Mouse (Mus musculus) cerebellum, adult 11-12 months (tissue): ENCODE results near the gene Map7d1.
A peak's percentile ranks its signal among the peaks of the same experiment; 100 is the strongest.

Experiments used
- DNase-seq: peaks from one replicate; pipeline ENCODE4 v3.0.0; 2022

The Map7d1 gene

DNA sequence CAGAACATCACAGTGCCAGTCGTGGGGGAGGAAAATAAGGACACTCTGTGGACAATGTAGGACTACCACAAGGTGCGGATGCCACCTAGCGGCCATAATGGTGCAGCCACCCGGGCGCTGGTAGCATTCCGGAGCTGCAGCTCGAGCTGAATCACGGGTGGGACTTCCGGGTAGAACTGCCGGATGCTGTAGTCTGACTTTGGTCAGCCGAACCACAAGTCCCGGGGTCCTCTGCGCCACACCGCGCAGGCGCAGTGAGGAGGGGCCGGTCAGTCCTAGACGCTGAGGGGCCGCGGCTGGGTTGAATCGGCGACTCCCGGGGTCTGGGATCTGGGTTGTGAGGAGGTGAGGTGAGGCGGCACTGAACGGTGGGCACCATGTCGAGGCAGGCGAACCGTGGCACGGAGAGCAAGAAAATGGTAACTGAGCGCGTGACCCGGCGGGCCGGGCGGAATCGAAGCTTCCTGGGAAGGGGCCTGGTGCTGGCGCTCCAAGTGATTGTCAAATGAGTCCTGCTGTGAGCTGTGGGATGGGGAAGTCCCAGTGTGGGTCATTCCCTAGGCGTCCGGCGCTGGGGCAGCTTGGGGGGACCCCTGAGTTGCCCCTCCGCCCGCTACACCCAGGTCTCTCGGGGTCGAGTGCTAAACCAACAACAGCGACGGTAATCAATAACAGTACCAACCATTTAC is 6.1 kb upstream of the Map7d1 start, which contains the start of gene Trappc3:
Gene Trappc3 (plus strand): TSS at position 207 of the 689 bp plus-strand sequence.
- DNase-seq = peak; percentile 100

DNA sequence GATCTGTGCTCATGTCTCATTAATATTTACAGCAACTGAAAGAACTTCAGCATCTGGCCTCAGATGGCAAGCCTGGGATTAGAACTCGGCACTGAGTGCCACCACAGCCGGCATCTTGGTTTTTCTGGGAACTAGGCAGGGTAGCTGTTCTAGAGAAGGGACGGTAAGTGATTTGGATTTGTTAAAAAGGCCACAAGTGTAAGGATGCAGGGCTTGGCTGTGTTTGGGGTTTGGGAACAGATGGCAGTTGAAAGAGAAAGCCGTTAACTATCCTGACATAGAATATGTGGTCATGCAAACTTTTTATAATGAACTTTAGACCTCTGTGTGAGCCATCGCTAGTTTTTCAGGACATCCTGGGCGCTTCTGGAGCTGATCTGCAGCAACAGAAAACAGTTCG is 5.5 kb upstream of the Map7d1 start:
- DNase-seq = peak; percentile 56

DNA sequence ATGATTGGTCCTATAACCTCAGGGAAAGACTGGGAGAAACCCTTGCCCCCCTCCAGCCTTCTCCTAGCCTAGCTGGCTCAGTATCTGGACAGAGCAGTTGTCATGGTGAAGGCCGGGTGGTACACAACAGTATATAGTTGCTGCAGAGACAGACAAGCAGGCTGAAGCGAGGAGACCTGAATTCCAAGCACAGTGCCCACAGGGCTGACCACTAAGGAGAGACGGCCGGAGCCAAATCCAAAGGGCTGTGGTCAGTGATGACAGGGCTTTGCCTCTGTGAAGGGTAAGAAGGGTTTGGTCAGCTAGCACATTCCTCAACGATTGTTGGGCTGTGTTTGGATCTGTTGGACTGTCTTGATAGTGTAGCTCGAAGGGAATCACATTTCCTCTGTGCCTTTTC is 5.1 kb upstream of the Map7d1 start:
- no peak for DNase-seq

DNA sequence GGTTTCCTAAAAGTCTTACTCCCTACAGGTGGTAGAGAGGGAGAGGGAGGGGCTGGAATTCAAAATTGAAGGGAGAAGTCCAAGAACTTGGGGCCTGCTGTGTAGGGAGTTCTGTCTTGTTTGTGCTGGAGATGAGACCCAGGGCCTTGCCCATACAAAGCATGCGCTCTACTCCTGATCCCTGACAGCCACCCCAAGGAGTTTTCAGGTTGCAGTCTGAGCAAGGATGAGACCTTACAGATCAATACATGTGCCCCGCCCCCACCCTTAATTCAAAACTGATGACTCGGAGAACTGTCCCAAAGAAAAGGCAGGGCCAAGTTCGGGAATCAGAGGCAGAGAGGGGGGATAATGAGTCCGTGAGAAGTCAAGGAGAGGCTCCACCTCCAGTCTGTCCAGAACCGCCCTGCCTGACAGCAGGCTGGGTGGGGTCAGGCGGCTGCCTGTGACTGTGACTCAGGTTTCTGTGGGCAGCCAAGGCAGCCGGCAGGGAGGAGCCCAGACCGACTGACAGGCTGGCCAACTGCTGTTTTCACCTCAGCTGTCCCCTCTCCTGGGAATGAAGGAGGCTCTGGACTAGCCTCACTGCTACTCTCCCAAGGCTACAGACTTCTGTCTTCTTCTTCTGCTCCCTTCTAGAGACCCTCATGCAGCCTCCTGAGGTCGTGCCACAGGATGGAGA is 4.5 kb upstream of the Map7d1 start:
- DNase-seq = peak; percentile 82

DNA sequence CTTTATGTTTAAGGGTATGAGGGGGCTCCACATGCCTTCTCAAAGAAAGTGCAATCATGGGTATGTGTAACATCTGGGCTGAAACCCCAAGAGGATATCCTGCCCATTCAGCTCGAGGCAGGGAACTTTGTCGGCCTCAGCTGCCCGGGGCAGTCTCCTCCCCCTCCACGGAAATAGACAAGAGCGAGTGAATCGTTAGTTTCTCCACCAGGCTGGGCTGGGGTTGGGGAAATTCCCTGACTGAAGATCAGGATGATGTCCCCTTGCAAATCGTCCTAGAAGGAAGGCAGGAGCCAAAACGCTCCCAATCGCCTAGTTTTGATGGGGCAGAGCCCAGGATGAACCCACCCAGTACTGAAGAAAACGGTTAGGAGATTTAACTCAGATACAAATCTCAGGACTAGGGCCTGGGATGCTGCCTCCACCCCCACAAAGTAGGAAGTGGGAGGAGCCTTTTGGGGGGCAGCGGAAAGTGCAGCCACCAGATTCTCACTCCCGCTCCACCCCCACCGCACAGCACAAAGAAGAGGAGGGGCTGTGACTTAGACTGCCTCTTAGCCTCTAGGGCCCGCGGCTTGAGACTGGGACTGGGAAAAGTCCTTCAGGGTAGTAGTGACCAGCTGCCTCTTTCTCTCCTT is 3.5 kb upstream of the Map7d1 start:
- peak; percentile 63 for DNase-seq

DNA sequence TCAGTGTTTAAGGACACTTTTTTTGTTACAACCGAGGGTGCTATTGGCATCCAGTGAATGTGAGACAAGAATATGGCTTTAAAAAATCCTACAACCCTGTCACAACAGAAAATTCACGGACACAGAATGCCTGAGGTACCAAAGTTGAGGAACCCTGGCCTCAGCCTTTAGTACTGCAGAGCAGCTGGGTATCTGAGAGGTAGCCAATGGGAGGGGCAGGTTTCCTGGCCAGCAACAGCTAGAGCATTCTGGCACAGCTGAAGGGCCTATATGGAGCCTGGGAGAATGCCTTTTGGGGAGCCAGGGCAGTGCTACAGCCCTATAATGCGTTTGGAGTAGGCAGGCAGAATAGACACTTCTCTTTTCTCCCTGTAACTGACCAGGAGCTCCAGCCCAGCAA is 2.9 kb upstream of the Map7d1 start:
- DNase-seq = peak; percentile 64

DNA sequence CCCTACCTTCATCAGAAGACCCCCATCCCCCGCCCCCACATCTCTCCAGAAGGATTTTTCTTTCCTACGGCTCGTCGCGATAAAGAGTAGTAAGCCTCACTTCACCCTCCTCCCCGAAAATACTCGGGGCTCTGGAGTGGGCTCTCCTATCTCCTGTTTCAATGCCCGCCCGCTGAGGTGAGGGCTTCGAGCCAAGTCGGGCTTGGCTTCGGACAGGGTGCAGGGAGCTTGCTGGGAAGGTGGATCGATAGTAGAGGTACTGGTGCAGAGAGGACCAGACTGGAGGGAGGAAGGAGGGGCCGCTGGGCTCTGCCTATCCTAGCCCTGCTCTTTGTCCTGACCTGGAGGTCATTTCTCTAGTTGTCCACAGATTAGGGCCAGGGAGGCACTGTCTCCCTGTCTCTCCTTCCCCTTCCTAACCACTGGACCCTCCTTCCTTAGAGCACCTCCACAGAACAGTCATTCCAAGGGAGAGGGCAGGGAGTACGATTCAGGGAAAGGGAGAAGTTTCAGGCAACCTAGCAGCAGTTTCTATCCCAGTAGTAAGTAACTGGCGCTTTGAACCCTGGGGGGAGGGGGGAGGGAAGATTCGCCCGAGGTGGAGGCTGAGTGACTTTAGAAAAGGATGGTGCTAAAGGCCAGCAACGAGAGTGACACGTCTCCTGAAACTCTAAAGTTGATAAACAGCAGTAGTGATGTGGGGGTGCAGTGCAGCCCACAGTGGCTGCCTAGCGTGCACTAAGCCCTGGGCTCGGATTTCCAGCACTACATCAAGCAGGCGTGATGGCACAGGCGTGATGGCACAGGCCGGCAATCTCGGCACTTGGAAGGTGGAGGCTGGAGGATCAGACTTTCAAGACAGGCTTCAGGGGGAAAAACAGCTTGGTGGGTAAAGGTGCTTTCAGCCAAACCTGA is 1.1 kb upstream of the Map7d1 start:
- peak; percentile 84 for DNase-seq

- DNase-seq = peak; percentile 74
Measured at GRCm38 (mm10) chr4:126255113-126256001, 786 bp downstream of the Map7d1 start.

GRCm38 (mm10) chr4:126254315-126255112 is 1.6 kb downstream of the Map7d1 start:
- peak; percentile 81 for DNase-seq

GRCm38 (mm10) chr4:126253637-126254272 is 2.4 kb downstream of the Map7d1 start:
- DNase-seq = no peak

DNA sequence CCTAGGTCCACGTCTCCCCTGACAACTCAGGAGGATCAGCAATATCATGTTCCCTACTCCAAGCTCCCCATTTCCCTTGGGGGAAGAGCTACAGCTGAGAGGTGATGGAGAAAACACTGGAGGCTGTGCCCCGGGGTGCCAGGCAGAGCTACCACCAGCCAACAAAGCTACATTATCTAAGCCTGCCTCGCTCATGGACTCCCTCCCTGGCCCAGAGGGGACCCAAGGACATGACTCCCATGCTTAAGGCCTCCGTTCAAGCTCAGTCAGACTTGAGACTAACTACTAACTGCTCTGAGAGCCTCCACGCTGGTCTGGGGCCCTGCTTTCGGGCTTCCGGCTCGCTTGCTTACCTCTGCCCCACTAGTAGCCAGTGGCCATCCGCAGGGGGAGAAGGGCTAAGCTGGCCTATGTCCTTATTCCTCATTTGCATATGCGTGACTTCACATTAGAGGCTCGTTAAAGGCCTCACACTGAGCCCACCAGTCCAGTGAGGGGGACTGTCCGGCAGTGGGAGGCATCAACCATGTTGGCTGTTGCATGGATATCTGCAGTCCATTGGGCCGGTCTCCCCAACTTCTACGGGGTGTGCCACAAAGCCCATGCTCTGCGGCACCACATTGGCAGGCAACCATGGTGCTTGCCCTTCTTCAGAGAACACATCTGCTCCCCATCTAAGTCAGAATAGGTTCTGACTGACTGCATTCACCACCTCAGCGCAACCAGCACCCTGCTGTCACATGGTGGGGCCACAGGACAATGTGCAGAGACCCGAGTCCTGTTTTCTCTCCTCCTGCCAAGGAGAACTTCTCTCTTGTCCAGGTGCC is 3.5 kb downstream of the Map7d1 start:
- DNase-seq = peak; percentile 61

DNA sequence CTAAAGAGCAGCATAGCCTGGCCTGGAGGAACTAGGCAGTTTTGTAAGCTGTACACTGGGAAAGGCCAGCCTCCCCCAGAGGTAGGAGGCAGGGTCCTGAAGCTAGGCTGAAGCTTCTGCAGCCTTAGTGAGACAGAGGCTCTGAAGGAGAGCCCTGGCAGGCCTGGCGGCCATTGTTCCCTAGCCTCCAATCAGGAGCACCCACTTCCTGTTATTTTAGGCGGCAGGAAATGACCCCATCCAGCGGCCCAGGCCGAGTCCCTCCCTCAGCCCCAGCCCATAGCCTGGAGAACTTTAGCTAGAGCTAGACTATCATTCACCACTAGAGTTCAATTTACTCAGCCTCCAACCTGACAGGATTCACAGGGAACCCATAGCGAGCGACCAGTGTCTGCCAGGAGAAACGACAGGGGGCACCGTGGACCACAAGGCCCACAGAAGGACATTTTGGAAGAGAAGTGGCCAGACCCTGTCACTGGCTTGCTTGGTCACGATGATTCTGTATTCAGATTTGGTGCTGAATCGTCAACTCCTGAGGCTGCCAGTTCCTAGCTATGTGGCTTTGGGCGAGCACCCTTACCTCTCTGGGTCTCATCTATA is 4.4 kb downstream of the Map7d1 start:
- no peak for DNase-seq

- DNase-seq = no peak
Measured at GRCm38 (mm10) chr4:126250659-126251058, 5.5 kb downstream of the Map7d1 start.

DNA sequence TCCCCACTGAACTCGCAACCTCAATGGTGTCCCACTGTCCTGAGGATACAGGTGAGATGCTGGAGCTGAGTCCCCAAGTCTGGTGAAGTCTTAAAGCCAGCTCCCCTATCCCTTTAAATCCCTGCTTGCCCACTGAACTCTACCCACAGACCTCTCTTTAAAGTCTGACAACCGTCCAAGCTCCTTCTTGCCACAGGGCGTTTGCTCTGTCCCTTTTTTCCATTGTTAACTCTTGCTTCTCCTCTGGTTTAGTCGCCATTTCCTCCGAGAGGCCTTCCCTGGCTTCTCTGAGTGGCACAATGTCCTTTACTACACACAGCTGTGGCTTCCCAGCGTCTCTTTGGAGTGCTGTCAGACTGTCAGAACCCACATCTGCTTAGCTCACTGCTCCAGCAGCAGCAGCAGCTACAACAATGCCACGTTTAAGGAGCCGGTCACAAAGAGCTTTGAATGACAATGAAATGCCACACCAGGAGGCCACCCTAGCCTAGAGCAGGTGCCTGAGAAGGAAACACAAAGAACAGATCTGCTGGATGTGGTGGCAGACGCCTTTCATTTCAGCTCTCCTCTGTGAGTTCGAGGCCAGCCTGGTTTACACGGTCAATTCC is 7.8 kb downstream of the Map7d1 start:
- no peak for DNase-seq

GRCm38 (mm10) chr4:126246202-126246889 is 9.8 kb downstream of the Map7d1 start:
- DNase-seq = no peak

GRCm38 (mm10) chr4:126242510-126242909 is 13.6 kb downstream of the Map7d1 start:
- peak; percentile 72 for DNase-seq

GRCm38 (mm10) chr4:126241956-126242355 is 14.2 kb downstream of the Map7d1 start:
- peak; percentile 66 for DNase-seq
